Mouse (Mus musculus): Measurements from ENCODE around the gene Cxcl5.
A peak's percentile ranks its signal among the peaks of the same experiment; 100 is the strongest.

The Cxcl5 gene

GRCm38 (mm10) chr5:90759077-90760065 is at the start of gene Cxcl5:
Cxcl5 (plus strand) TSS chr5:90759360.
- peak in 1 of 2 experiments; percentile 11 for DNase-seq (ENCODE audit: low spot score in 2 of 2)

DNA sequence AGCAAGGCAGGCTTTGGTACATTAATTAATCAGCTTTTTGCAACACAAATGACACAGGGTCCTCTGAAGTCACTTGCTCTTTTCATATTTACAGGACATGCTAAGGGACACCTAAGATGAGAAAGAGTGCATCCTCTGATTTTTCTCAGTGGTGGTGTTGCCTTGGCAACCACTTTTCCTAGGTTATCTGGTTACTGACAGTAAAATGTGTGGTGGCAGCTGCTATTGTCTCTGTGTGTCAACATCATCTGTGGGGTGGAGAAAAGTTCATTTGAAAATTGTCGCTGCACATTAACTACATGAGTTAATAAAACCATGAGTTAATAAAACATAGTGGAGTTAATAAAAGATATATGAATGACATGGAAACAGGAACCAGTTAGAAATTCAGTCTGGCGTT is 47.8 kb upstream of the Cxcl5 start:
- no peak for DNase-seq (ENCODE audit: low spot score in 2 of 2)

DNA sequence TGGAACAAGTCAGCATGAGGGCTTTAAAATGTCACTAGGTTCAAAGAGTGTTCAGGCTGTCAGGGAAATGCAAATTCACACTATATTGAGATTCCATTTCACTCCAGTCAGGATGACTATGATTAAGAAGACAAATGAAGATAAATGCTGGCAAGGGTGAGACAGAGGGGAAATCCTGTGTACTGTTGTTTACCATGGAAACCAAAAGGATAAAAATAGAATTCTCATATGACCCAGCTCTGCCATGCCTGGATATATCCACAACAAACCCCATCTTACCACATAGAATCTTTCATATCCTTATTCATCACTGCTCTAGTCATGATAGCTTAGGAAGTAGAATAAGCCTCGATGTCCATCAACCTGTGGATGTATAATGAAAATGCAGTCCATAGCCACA is 41.2 kb upstream of the Cxcl5 start:
- DNase-seq (ENCODE audit: low spot score in 2 of 2), result no peak

DNA sequence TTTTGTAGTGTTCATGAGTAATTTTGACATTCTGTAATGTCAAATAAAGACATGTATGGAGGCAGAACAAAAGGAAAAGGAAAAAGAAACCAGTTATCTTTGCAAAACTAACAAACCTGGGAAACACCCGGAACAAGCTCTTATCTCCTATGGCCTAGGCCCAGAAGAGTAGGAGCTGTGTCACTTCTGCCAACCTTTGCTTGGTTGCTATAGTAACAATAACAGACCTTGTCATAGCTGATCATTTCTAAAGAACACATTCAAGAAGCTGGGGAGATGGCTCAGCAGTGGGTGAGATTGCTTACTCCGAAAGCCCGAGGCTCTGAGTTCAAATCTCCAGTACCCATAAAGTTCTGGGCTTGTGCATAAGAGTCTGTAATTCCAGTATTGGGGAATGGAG is 36.5 kb upstream of the Cxcl5 start:
- no peak for DNase-seq (ENCODE audit: low spot score in 2 of 2)

DNA sequence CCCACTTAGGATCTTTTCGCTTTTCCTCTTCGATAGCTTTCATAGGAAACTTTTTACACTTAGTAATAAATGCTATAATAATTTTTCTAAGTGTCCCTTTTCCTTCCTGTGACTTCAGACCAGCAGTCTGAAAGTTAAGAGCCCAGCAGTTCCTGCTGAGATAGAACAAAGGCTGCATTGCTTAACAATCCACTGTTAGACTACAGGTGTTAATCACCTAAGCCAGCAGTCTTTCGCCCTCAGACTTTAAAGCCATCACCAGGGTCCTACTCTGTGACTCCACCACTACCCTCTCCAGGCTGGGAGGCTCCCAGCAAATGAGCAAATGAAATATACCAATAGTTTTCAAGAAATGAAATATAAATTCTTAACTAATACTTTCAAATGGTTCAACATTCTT is 30.9 kb upstream of the Cxcl5 start:
- DNase-seq (ENCODE audit: low spot score in 2 of 2), result no peak

DNA sequence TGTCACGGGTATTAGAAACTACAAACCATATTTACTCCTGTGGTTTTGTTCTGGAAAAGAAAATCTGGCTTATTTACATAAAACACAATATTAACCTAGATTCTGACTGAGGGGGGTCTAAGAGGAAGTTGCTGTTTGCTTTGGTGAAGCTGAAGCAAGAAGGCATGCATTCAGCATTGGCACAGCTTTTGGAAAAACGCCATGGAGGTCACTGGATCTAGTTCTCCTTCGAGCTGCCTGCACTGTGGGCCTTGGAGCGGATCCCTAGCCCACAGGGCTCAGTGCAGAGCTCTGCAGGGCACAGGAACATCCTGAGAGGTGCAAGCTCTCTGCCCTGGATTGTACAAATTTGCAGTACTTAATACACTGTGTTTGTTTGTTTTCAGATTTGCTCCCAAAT is 27.7 kb upstream of the Cxcl5 start:
- no peak for DNase-seq (ENCODE audit: low spot score in 2 of 2)

DNA sequence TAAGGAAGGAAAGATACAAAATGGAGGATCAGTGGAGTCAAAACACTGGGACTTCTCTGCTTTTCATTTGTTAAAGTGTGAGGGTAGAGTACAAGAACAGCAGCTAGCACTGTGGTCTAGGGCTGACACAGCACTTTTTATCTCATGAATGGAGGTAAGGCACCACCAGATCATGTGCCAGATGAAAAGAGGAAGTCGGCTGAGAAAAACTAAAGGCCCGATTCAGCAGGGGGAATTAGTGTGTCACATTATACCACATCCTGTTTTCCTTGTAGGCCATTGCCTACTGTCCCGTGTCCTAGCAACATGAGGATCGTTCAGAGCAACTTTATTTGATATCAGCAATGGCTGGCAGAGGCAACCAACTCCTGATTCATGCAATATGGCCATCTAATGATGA is 17.1 kb upstream of the Cxcl5 start:
- no peak for DNase-seq (ENCODE audit: low spot score in 2 of 2)

DNA sequence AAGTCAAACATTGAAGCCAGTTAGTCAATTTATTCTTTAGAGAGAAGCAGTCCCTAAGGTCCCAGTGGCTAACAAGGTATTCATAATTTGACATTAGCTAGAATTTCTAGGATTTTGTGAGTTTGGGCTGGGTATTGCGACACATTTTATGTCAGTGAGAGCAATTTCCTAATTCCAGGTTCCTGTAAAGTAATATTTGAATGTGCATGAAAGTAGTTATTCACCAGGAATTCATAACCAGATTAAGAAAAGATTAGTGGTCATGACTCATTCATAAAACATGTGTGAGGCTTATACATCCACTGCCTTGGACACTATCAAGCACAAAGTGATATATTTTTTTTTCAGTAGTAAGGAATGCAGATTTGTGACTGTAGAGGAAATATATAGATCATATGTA is 5.2 kb upstream of the Cxcl5 start:
- no peak for DNase-seq (ENCODE audit: low spot score in 2 of 2)

GRCm38 (mm10) chr5:90758020-90758605 is 1.0 kb upstream of the Cxcl5 start:
- DNase-seq (ENCODE audit: low spot score in 2 of 2), result no peak

- no peak for DNase-seq (ENCODE audit: low spot score in 2 of 2)
Observed at GRCm38 (mm10) chr5:90760303-90760702, 1.1 kb downstream of the Cxcl5 start.

DNA sequence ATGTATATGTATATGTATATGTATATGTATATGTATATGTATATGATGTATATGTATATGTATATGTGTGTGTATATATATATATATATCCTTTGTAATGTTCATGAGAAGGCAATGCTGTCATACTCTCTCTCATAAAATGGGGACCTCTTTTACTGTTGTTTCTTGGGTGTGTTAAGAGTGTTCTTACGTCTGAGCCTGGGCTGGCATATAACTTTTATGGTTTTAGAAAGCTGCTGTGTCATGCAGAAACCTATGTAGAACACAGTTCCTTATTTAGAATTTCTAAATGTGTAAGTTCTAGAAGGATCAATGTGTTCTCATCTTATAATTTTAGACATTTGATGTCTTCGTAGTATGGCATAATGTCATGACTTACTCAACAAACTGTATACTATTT is 1.7 kb downstream of the Cxcl5 start:
- no peak for DNase-seq (ENCODE audit: low spot score in 2 of 2)

DNA sequence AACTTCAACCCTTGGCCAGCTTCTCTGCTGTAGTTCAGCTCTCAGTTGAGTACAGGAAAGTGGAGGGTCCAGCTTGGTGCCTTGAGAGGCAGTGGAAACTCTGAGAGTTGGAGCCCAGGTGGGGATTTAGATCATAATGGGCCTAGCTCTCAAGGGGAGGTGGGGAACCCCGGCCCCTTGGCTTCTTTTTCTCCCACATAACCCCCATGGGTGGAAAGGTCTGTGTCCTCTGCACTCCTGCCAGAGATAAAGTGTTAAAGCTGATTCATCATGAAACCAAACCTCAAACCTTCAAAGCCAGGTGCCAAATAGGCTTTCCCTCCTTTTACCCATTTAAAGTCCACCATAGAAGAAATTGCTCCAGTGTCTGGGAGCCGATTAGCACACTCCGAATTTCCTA is 2.7 kb downstream of the Cxcl5 start:
- DNase-seq (ENCODE audit: low spot score in 2 of 2), result no peak

- no peak for DNase-seq (ENCODE audit: low spot score in 2 of 2)
Observed at GRCm38 (mm10) chr5:90763912-90764665, 4.9 kb downstream of the Cxcl5 start.

DNA sequence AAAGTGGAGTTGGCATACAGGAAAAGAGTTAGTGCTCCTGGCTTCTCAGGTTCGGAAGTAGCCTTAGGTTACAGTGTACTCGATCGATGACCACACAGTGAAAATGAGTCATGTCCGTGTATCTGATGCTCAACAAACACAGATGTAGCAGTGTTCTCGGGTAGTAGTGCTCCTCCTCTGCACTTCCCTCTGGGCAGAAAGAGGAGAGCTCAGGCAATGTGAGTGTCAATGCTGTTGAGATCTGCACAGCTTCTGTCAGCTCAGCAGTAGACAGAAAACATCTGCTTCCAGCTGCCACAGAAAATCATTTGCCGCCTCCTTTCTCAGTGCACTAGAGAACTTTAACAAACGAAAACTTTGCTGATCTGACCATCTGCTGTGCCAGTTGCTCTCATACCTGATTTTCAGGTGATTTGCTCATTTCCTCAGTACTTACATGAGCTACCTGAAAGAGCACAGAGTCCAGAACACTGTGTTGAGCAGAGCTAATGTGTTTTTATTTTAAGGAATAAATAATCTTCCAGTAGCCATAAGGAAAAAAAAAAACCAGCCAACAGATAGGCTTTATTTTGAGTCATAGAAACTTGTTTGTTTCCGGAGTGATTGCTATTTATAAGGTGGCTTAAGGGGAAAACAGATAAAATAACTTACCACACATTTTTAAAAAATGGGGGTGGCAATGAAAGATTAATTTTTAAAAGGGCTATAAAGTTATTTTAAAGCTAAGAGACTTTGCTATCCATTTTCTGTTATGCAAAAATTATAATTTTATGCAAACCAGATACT is 6.9 kb downstream of the Cxcl5 start:
- DNase-seq (ENCODE audit: low spot score in 2 of 2), result no peak

DNA sequence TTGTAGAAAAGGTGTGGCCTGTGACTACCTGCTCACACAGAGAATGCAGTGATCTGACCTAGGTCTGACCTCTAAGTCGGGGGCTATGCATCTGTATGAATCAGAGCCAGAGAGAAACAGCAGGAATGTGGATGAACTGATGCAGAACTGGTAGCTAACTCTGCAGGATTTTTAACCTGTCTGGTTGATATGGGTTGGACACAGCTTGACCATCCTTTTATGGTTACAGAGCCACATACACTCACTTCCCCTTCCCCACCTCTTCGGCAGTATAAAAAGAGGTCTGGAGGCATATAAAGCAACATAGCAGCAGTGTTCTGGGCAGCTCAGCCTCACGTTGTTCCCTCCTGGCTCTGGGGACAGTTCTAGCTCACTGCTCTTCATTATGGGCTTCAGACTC is 9.1 kb downstream of the Cxcl5 start, which contains the start of gene Ppbp:
TSS of gene Ppbp (plus strand) at position 301 of the 400 bp plus-strand sequence.
- no peak for DNase-seq (ENCODE audit: low spot score in 2 of 2)

DNA sequence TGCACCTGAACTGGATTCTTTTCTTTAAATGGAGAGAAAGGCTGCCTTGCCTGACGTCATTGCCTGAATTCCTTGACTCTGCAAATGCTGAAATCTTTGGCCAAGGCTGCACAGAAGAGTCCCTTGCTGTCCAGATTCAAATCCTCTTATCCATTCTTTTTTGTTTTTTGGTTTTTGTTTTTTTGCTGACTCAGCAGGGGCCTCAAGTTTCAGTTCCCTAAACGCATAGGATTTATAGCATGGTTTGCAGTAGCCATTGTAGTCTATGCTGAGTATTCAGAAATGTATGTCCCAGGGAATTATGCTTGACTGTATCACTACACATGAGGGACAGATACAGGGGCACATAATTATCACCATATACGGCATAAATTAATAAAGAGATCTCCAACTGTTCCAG is 12.2 kb downstream of the Cxcl5 start:
- DNase-seq (ENCODE audit: low spot score in 2 of 2), result no peak

GRCm38 (mm10) chr5:90771880-90772653 is 12.9 kb downstream of the Cxcl5 start, which contains the start of gene Pf4:
Pf4 (plus strand) TSS chr5:90772435.
- DNase-seq (ENCODE audit: low spot score in 2 of 2), result no peak

DNA sequence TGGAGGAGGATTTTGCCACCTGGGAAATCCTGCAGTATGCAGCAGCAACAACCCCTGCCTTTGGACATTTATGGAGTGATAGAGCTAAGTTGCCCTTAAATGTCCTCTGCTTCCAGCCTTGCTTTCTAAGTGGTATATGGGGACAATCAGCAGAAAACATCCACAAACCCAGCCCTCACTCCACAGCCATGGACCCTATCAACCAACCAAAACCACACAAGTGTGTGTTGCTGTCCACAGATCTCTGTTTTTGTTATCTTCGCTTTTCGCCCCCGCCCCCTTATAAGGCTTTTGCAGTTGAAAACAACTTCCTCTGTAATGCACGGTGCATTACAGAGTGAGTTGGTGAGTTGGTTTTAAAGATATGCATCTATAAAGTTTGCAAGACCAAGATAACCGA is 16.4 kb downstream of the Cxcl5 start:
- no peak for DNase-seq (ENCODE audit: low spot score in 2 of 2)

- DNase-seq (ENCODE audit: low spot score in 2 of 2), result no peak
Observed at GRCm38 (mm10) chr5:90777621-90778020, 18.5 kb downstream of the Cxcl5 start.

GRCm38 (mm10) chr5:90778856-90779255 is 19.7 kb downstream of the Cxcl5 start:
- DNase-seq (ENCODE audit: low spot score in 2 of 2), result no peak

- DNase-seq (ENCODE audit: low spot score in 2 of 2), result no peak
Observed at GRCm38 (mm10) chr5:90783697-90784096, 24.5 kb downstream of the Cxcl5 start.

Data from cerebellum, postnatal 4 days (tissue).